Mouse (Mus musculus): Measurements from ENCODE around the gene Gpr161. TPM values are rescaled to one million over a fixed set of nuclear protein-coding genes. Genes with fewer than 3 reads are reported as not detected.
A peak's percentile ranks its signal among the peaks of the same experiment; 100 is the strongest.

Gpr161 gene
- polyA plus RNA-seq, 1 experiment from 2014 or later: 1.6 TPM

DNA sequence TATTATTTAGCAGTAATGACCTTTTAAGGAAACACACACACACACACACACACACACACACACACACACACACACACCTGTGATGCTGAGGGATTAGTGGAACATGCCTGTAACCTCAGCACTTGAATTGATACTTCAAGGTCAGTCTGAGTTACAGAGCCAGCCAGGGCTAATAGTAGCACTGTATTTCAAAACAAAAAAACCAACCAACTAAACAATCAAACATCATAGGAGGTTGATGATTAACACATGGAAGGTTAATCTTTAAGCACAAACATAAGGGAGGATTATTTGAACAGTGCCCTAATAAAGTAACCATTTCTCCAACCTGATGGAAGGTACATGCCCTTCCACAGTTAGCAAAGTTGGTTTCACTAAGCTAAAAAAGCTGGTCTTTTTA lies 53.0 kb downstream of the Gpr161 start:
- no peak for DNase-seq (ENCODE audit: low spot score)
- H3K4me2 ChIP-seq (ENCODE audit: low read length): no peak overlapping the region
- H3K4me1 ChIP-seq (replicated peaks; ENCODE audit: control insufficient read depth, insufficient read depth, low read length): no peaks in the 10 kb centered on the region
- H3K27me3 ChIP-seq (replicated peaks; ENCODE audit: control insufficient read depth, insufficient read depth, low read length): no peaks in the 10 kb centered on the region
- H3K9me3 ChIP-seq (ENCODE audit: control insufficient read depth, low read length): no peaks in the 10 kb centered on the region
- ATAC-seq (replicated peaks; ENCODE audit: low FRiP score, low TSS enrichment, low read depth): peak; percentile 68
- no peak overlapping the region for H3K27ac ChIP-seq (ENCODE audit: low read depth)
- no peak overlapping the region for H3K9ac ChIP-seq (ENCODE audit: low read length)
- peaks cover 18% of the 10 kb centered on the region; the same call in 1 of the 2 replicates for H3K36me3 ChIP-seq (ENCODE audit: control insufficient read depth, insufficient read depth, low read length)
- H3K4me3 ChIP-seq (ENCODE audit: low read depth, low read length): no peak overlapping the region

DNA sequence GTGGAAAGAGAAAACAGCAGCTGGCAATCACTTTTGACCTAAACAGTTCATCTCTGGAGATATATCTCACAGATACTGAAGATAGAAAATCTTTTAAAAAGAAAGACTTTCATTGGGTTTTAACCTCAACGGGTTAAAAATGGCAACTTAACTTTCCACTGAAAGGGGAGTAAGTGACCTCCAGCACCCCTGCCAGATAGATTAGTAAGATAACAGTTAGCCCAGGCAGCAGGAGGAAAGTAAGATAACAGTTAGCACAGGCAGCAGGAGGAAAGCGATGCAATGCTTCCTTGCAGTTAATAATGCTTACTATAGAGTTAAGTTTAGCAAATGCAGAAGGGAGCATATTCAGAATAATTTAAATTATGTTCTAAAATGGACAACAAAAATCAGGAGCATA lies 60.8 kb downstream of the Gpr161 start:
- DNase-seq (ENCODE audit: low spot score): no peak
- H3K36me3 ChIP-seq (ENCODE audit: control insufficient read depth, insufficient read depth, low read length): peaks cover 6% of the 10 kb centered on the region; the same call in 1 of the 2 replicates
- H3K4me2 ChIP-seq (ENCODE audit: low read length): no peak overlapping the region
- no peak overlapping the region for H3K27ac ChIP-seq (ENCODE audit: low read depth)
- no peaks in the 10 kb centered on the region for H3K27me3 ChIP-seq (replicated peaks; ENCODE audit: control insufficient read depth, insufficient read depth, low read length)
- no peak for ATAC-seq (replicated peaks; ENCODE audit: low FRiP score, low TSS enrichment, low read depth)
- H3K9me3 ChIP-seq (ENCODE audit: control insufficient read depth, low read length): no peaks in the 10 kb centered on the region
- H3K9ac ChIP-seq (ENCODE audit: low read length): no peak overlapping the region
- WGBS: 32% methylated on average over 2 of the region's 2 CpGs
- H3K4me1 ChIP-seq (replicated peaks; ENCODE audit: control insufficient read depth, insufficient read depth, low read length): no peaks in the 10 kb centered on the region
- H3K4me3 ChIP-seq (ENCODE audit: low read depth, low read length): no peak overlapping the region

DNA sequence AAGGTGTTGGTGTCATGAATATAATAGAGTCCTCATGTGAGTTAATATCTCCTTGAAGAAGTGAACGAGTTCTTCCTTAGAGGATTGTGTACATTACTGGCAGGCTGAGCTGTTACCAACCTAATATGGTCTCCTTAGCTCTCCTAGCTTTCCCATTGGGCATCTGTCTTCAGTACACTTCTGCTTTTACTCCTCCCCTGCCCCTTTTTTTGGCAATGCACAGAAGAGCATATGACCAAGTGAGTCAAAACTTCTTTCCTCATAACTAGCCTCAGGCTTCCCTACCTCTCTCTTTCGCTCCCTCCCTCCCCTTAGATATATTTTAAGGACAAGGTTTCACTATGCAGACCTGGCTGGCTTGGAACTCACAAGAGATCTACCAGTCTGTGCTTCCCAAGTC lies 67.7 kb downstream of the Gpr161 start:
- Histone ChIP-seq H3K27ac (ENCODE audit: low read depth) (no peak overlapping the region), H3K36me3 (ENCODE audit: control insufficient read depth, insufficient read depth, low read length) (no peaks in the 10 kb centered on the region), H3K27me3 (replicated peaks; ENCODE audit: control insufficient read depth, insufficient read depth, low read length) (no peaks in the 10 kb centered on the region), H3K4me1 (replicated peaks; ENCODE audit: control insufficient read depth, insufficient read depth, low read length) (no peaks in the 10 kb centered on the region), H3K9me3 (ENCODE audit: control insufficient read depth, low read length) (no peaks in the 10 kb centered on the region), H3K4me3 (ENCODE audit: low read depth, low read length) (no peak overlapping the region), H3K9ac (ENCODE audit: low read length) (no peak overlapping the region), H3K4me2 (ENCODE audit: low read length) (no peak overlapping the region)
- 76% methylated on average over 2 of the region's 2 CpGs for WGBS
- ATAC-seq (replicated peaks; ENCODE audit: low FRiP score, low TSS enrichment, low read depth) (no peak), DNase-seq (ENCODE audit: low spot score) (no peak)

GRCm38 (mm10) chr1:165365057-165365456 lies 69.5 kb downstream of the Gpr161 start:
- no peak for ATAC-seq (replicated peaks; ENCODE audit: low FRiP score, low TSS enrichment, low read depth)
- WGBS: 93% methylated on average over 3 of the region's 3 CpGs

DNA sequence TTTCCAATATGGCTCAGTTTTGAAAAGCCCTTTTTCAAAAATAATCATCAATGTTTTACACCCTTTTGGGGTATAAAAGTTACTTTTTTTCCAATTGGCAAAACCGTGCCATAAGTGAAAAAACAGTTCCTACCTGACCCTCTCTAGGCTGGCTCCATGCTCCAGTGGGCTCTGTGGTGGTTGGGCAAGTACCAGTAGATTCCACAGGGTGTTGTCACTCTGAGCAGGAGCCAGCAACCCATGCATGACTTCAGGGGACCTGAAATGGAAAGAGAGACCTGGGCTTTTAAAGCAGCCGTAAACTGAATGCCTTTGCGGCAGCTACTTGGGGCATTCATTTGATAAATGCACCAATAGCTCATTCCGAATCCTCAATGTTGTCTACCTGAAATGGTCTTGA lies 75.4 kb downstream of the Gpr161 start:
- ATAC-seq (replicated peaks; ENCODE audit: low FRiP score, low TSS enrichment, low read depth) (no peak), DNase-seq (ENCODE audit: low spot score) (no peak)
- Histone ChIP-seq H3K27ac (ENCODE audit: low read depth) (no peak overlapping the region), H3K9me3 (ENCODE audit: control insufficient read depth, low read length) (no peaks in the 10 kb centered on the region), H3K4me1 (replicated peaks; ENCODE audit: control insufficient read depth, insufficient read depth, low read length) (no peaks in the 10 kb centered on the region), H3K4me2 (ENCODE audit: low read length) (no peak overlapping the region), H3K27me3 (replicated peaks; ENCODE audit: control insufficient read depth, insufficient read depth, low read length) (no peaks in the 10 kb centered on the region), H3K36me3 (ENCODE audit: control insufficient read depth, insufficient read depth, low read length) (no peaks in the 10 kb centered on the region), H3K9ac (ENCODE audit: low read length) (no peak overlapping the region), H3K4me3 (ENCODE audit: low read depth, low read length) (no peak overlapping the region)
- WGBS: 93% methylated on average over 4 of the region's 4 CpGs

More at GRCm38 (mm10) chr1:165365057-165365456, 69.5 kb downstream of the Gpr161 start:
- Histone ChIP-seq H3K4me2 (ENCODE audit: low read length) (no peak overlapping the region), H3K4me1 (replicated peaks; ENCODE audit: control insufficient read depth, insufficient read depth, low read length) (no peaks in the 10 kb centered on the region), H3K27me3 (replicated peaks; ENCODE audit: control insufficient read depth, insufficient read depth, low read length) (no peaks in the 10 kb centered on the region), H3K9ac (ENCODE audit: low read length) (no peak overlapping the region), H3K9me3 (ENCODE audit: control insufficient read depth, low read length) (no peaks in the 10 kb centered on the region), H3K36me3 (ENCODE audit: control insufficient read depth, insufficient read depth, low read length) (no peaks in the 10 kb centered on the region), H3K4me3 (ENCODE audit: low read depth, low read length) (no peak overlapping the region), H3K27ac (ENCODE audit: low read depth) (no peak overlapping the region)
- DNase-seq (ENCODE audit: low spot score): no peak

- Histone ChIP-seq H3K4me3 (ENCODE audit: low read depth, low read length) (no peak overlapping the region), H3K9me3 (ENCODE audit: control insufficient read depth, low read length) (no peaks in the 10 kb centered on the region), H3K27ac (ENCODE audit: low read depth) (no peak overlapping the region), H3K9ac (ENCODE audit: low read length) (no peak overlapping the region), H3K4me2 (ENCODE audit: low read length) (no peak overlapping the region), H3K36me3 (ENCODE audit: control insufficient read depth, insufficient read depth, low read length) (no peaks in the 10 kb centered on the region), H3K4me1 (replicated peaks; ENCODE audit: control insufficient read depth, insufficient read depth, low read length) (no peaks in the 10 kb centered on the region), H3K27me3 (replicated peaks; ENCODE audit: control insufficient read depth, insufficient read depth, low read length) (no peaks in the 10 kb centered on the region)
- no peak for DNase-seq (ENCODE audit: low spot score)
- 60% methylated on average over 9 of the region's 9 CpGs for WGBS
- no peak for ATAC-seq (replicated peaks; ENCODE audit: low FRiP score, low TSS enrichment, low read depth)
These were observed 78.2 kb downstream of the Gpr161 start for GRCm38 (mm10) chr1:165373839-165374238.

Other genes with a start within 250 kb of the Gpr161 start
- 0.08 TPM in 1 of 2 replicates, not detected in the other for gene Tbx19, start 135.0 kb upstream of the Gpr161 start, polyA plus RNA-seq (2014; fragmentation: Nextera tagmentation; extraction: Ambion mirVana)
- gene Sft2d2, start 101.4 kb upstream of the Gpr161 start, polyA plus RNA-seq (2014; fragmentation: Nextera tagmentation; extraction: Ambion mirVana): 30.8 and 31.7 TPM in 2 replicates
- gene Tiprl, start 58.8 kb upstream of the Gpr161 start, polyA plus RNA-seq (2014; fragmentation: Nextera tagmentation; extraction: Ambion mirVana): 83.5 and 89.0 TPM in 2 replicates
- 14.3 and 14.4 TPM in 2 replicates for gene Dcaf6, start 164.7 kb downstream of the Gpr161 start, polyA plus RNA-seq (2014; fragmentation: Nextera tagmentation; extraction: Ambion mirVana)
- gene Mpc2, start 164.8 kb downstream of the Gpr161 start, polyA plus RNA-seq (2014; fragmentation: Nextera tagmentation; extraction: Ambion mirVana): 128 and 136 TPM in 2 replicates
- gene Adcy10, start 189.4 kb downstream of the Gpr161 start, polyA plus RNA-seq (2014; fragmentation: Nextera tagmentation; extraction: Ambion mirVana): 0.20 TPM in 1 of 2 replicates, not detected in the other

Measured in intestine, embryonic 14.5 days (tissue).